Mouse (Mus musculus): ENCODE results near the gene Fgd2. TPM values are rescaled to one million over a fixed set of nuclear protein-coding genes. Genes with fewer than 3 reads are reported as not detected.
"Not testable (repeated sequence)": the region's sequence is repeated elsewhere in the genome, so short reads cannot be mapped to it uniquely, and the experiment has no call there.

Fgd2 gene
- polyA plus RNA-seq (2015; fragmentation: Nextera tagmentation; extraction: Ambion mirVana), result 6.5 and 8.4 TPM in 2 replicates

GRCm38 (mm10) chr17:29360761-29361221 lies at the start of gene Fgd2:
Fgd2 (plus strand) TSS chr17:29360914.
- Histone ChIP-seq H3K9me3 (replicated peaks) (no peaks in the 10 kb centered on the region), H3K4me3 (replicated peaks) (peak within 1 kb of the TSS; percentile 31), H3K27ac (replicated peaks) (no peak within 1 kb of the TSS), H3K9ac (no peak within 1 kb of the TSS), H3K4me2 (peak within 1 kb of the TSS; percentile 33), H3K4me1 (replicated peaks) (peaks cover 17% of the 10 kb centered on the region), H3K27me3 (no peaks in the 10 kb centered on the region; the same call in 1 of the 2 replicates), H3K36me3 (replicated peaks) (no peaks in the 10 kb centered on the region)
- 4% methylated on average over 5 of the region's 5 CpGs for WGBS (ENCODE audit: insufficient replicate concordance)
- ATAC-seq (ENCODE audit: insufficient read depth), result peak; percentile 29; the same call in 1 of the 2 replicates

- H3K27ac ChIP-seq (replicated peaks), result no peak overlapping the region
- no peaks in the 10 kb centered on the region for H3K4me1 ChIP-seq (replicated peaks)
- 81% methylated on average over 8 of the region's 8 CpGs for WGBS (ENCODE audit: insufficient replicate concordance)
- no peak overlapping the region for H3K4me2 ChIP-seq
- H3K4me3 ChIP-seq (replicated peaks), result no peak overlapping the region
- no peak for ATAC-seq (ENCODE audit: insufficient read depth)
- no peaks in the 10 kb centered on the region for H3K36me3 ChIP-seq (replicated peaks)
- H3K9ac ChIP-seq, result no peak overlapping the region
- no peaks in the 10 kb centered on the region for H3K27me3 ChIP-seq
- H3K9me3 ChIP-seq (replicated peaks), result no peaks in the 10 kb centered on the region; the same call in 1 of the 2 replicates
Measured at GRCm38 (mm10) chr17:29311602-29312001, 49.1 kb upstream of the Fgd2 start.

- WGBS (ENCODE audit: insufficient replicate concordance), result 76% methylated on average over 2 of the region's 2 CpGs
- no peak for ATAC-seq (ENCODE audit: insufficient read depth)
- H3K4me1 ChIP-seq (replicated peaks), result peaks cover 4% of the 10 kb centered on the region; the same call in 1 of the 2 replicates
- H3K4me2 ChIP-seq, result no peak overlapping the region
- no peaks in the 10 kb centered on the region for H3K36me3 ChIP-seq (replicated peaks)
- H3K9me3 ChIP-seq (replicated peaks), result no peaks in the 10 kb centered on the region; the same call in 1 of the 2 replicates
- H3K27ac ChIP-seq (replicated peaks), result no peak overlapping the region
- H3K4me3 ChIP-seq (replicated peaks), result no peak overlapping the region
- no peak overlapping the region for H3K9ac ChIP-seq
- no peaks in the 10 kb centered on the region for H3K27me3 ChIP-seq
Measured at GRCm38 (mm10) chr17:29312082-29312481, 48.6 kb upstream of the Fgd2 start.

DNA sequence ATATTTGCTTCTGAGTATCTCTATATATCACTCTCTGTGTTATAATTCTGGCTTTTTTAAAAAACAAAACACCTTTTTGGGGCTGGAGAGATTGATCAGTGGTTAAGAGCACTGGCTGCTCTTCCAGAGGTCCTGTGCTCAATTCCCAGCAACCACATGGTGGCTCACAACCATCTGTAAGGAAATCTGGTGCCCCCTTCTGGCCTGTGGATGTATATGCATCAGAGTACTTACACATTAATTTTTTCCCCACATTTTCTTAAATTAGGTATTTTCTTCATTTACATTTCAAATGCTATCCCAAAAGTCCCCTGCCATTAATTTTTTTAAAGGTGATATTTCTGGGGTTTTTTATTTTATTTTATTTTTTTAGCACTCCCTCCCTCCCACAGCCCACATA lies 47.4 kb upstream of the Fgd2 start:
- Histone ChIP-seq H3K27me3 (no peaks in the 10 kb centered on the region), H3K27ac (replicated peaks) (no peak overlapping the region), H3K4me1 (replicated peaks) (peaks cover 4% of the 10 kb centered on the region; the same call in 1 of the 2 replicates), H3K36me3 (replicated peaks) (no peaks in the 10 kb centered on the region), H3K4me2 (no peak overlapping the region), H3K9me3 (replicated peaks) (no peaks in the 10 kb centered on the region; the same call in 1 of the 2 replicates), H3K4me3 (replicated peaks) (no peak overlapping the region), H3K9ac (no peak overlapping the region)
- ATAC-seq (ENCODE audit: insufficient read depth), result no peak

DNA sequence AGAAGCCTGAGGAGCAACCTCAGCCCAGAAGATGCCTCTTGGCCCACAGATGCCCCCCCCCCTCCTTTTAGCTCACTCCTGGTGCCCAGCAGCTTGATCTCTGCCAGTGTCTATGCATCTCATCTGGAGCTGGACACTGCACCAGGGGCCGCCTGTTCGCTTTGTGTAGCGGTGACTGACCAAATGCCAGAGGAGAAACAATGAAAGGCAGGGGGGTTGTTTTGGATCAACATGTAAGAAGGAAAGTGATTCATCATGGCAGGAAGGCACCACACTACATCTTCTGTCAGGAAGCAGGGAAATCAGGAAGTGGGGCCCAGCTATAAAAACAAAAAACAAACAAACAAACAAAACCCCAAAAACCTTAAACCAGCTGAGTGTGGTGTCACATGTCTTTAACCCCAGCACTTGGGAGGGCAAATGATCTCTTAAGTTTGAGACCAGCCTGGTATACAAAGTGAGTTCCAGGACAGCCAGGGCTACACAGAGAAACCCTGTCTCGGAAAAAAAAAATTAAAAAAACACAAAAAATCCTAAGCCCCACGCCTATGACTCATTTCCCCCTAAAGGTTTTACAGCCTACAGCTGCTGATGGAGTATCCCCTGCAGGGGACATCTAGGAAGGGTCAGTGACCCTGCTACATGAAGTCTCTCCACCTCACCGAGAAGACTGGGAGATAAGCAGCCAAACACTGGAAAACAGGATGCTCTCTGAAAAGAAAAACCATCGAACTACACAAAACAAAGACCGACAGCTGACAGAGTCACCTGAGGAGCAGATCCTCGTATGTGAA lies 44.8 kb upstream of the Fgd2 start:
- Histone ChIP-seq H3K27me3 (peaks cover 20% of the 10 kb centered on the region), H3K4me1 (replicated peaks) (peaks cover 22% of the 10 kb centered on the region), H3K27ac (replicated peaks) (no peak overlapping the region; the same call in 1 of the 2 replicates), H3K9me3 (replicated peaks) (no peaks in the 10 kb centered on the region; the same call in 1 of the 2 replicates), H3K36me3 (replicated peaks) (no peaks in the 10 kb centered on the region), H3K4me3 (replicated peaks) (no peak overlapping the region), H3K4me2 (no peak overlapping the region), H3K9ac (no peak overlapping the region)
- no peak for ATAC-seq (ENCODE audit: insufficient read depth)
- WGBS (ENCODE audit: insufficient replicate concordance), result 45% methylated on average over 9 of the region's 9 CpGs

- ATAC-seq (ENCODE audit: insufficient read depth), result no peak
- no peak overlapping the region for H3K27ac ChIP-seq (replicated peaks)
- H3K4me2 ChIP-seq, result no peak overlapping the region
- H3K4me1 ChIP-seq (replicated peaks), result peaks cover 22% of the 10 kb centered on the region
- H3K9me3 ChIP-seq (replicated peaks), result no peaks in the 10 kb centered on the region; the same call in 1 of the 2 replicates
- WGBS (ENCODE audit: insufficient replicate concordance), result 47% methylated on average over 3 of the region's 3 CpGs
- H3K9ac ChIP-seq, result no peak overlapping the region
- peaks cover 30% of the 10 kb centered on the region for H3K27me3 ChIP-seq
- H3K4me3 ChIP-seq (replicated peaks), result no peak overlapping the region
- H3K36me3 ChIP-seq (replicated peaks), result no peaks in the 10 kb centered on the region
Measured at GRCm38 (mm10) chr17:29316891-29317290, 43.8 kb upstream of the Fgd2 start.

- not testable (repeated sequence) for H3K4me2 ChIP-seq; H3K36me3 ChIP-seq (replicated peaks); H3K9ac ChIP-seq; H3K9me3 ChIP-seq (replicated peaks); H3K4me3 ChIP-seq (replicated peaks); H3K27ac ChIP-seq (replicated peaks); ATAC-seq (ENCODE audit: insufficient read depth)
- H3K27me3 ChIP-seq, result peaks cover 35% of the 10 kb centered on the region
- WGBS (ENCODE audit: insufficient replicate concordance), result 65% methylated on average over 3 of the region's 3 CpGs
- H3K4me1 ChIP-seq (replicated peaks), result peaks cover 25% of the 10 kb centered on the region
Measured at GRCm38 (mm10) chr17:29317380-29317779, 43.3 kb upstream of the Fgd2 start, which contains the start of gene Pi16. Pi16 (plus strand) TSS chr17:29317680.

GRCm38 (mm10) chr17:29318731-29319250 lies 41.9 kb upstream of the Fgd2 start:
- 32% methylated on average over 6 of the region's 6 CpGs for WGBS (ENCODE audit: insufficient replicate concordance)

DNA sequence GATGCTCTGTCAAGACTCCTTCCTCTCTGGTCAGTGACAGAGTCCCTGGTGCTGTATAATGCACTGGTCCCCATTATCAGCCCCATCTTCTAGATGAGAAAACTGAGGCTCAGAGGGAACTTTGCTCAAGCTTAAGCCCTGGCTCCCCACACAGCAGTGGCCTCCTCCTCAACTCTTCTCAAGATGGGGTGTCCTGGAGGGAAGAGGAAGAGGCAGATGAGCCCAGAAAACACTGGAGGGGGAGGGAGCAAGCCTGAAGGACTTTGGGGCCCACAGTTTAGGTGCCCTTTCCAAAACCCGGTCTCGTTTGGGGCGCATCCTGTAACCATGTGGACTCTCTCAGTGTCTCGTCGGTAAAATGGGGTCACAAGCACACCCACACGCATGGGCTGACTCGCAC lies 41.2 kb upstream of the Fgd2 start:
- Histone ChIP-seq H3K4me1 (replicated peaks) (peaks cover 31% of the 10 kb centered on the region), H3K9ac (no peak overlapping the region), H3K27me3 (peaks cover 43% of the 10 kb centered on the region), H3K27ac (replicated peaks) (peak overlapping the region; percentile 46), H3K9me3 (replicated peaks) (no peaks in the 10 kb centered on the region), H3K4me2 (0 out of 2 replicates have a peak overlapping the region, but pooled peaks have one; percentile 8), H3K36me3 (replicated peaks) (no peaks in the 10 kb centered on the region), H3K4me3 (replicated peaks) (peak overlapping the region; percentile 25)
- WGBS (ENCODE audit: insufficient replicate concordance), result 49% methylated on average over 7 of the region's 7 CpGs
- ATAC-seq (ENCODE audit: insufficient read depth), result no peak

More at GRCm38 (mm10) chr17:29318731-29319250, 41.9 kb upstream of the Fgd2 start:
- Histone ChIP-seq H3K9ac (no peak overlapping the region), H3K27ac (replicated peaks) (peak overlapping the region; percentile 46), H3K4me3 (replicated peaks) (peak overlapping the region; percentile 25), H3K4me1 (replicated peaks) (peaks cover 31% of the 10 kb centered on the region), H3K27me3 (peaks cover 43% of the 10 kb centered on the region), H3K4me2 (peak overlapping the region; percentile 8; the same call in 1 of the 2 replicates), H3K9me3 (replicated peaks) (no peaks in the 10 kb centered on the region), H3K36me3 (replicated peaks) (no peaks in the 10 kb centered on the region)
- no peak for ATAC-seq (ENCODE audit: insufficient read depth)

- peak overlapping the region; percentile 18; the same call in 1 of the 2 replicates for H3K4me2 ChIP-seq
- ATAC-seq (ENCODE audit: insufficient read depth), result no peak
Measured at GRCm38 (mm10) chr17:29319881-29320639, 40.7 kb upstream of the Fgd2 start.

More at GRCm38 (mm10) chr17:29319881-29320639, 40.7 kb upstream of the Fgd2 start:
- H3K27me3 ChIP-seq, result peaks cover 43% of the 10 kb centered on the region
- no peaks in the 10 kb centered on the region for H3K36me3 ChIP-seq (replicated peaks)
- H3K4me3 ChIP-seq (replicated peaks), result peak overlapping the region; percentile 25
- H3K9me3 ChIP-seq (replicated peaks), result no peaks in the 10 kb centered on the region
- no peak overlapping the region for H3K27ac ChIP-seq (replicated peaks)
- peaks cover 31% of the 10 kb centered on the region for H3K4me1 ChIP-seq (replicated peaks)
- no peak overlapping the region for H3K9ac ChIP-seq
- 37% methylated on average over 8 of the region's 8 CpGs for WGBS (ENCODE audit: insufficient replicate concordance)

Measured in liver, embryonic 15.5 days (tissue).